Mouse (Mus musculus) hematopoietic stem cell, adult 5-6 weeks (primary cell): Measurements from ENCODE around the gene Znrd1. TPM values are rescaled to one million over a fixed set of nuclear protein-coding genes. Genes with fewer than 3 reads are reported as not detected.
A peak's percentile ranks its signal among the peaks of the same experiment; 100 is the strongest.

ENCODE experiments used
- ATAC-seq, 2 experiments: fragments of 125-278 bp in 1 of 2; replicated peaks in 1 of 2; 2 replicates each; pipeline ENCODE4 v1.8.0; 2016 to 2017; ENCODE audit warnings: inconsistent platforms in 2 of 2, mild to moderate bottlenecking in 2 of 2, moderate number of reproducible peaks in 2 of 2, low read depth in 1 of 2, moderate TSS enrichment in 1 of 2; ENCODE audit not compliant: low FRiP score in 2 of 2, poor library complexity in 2 of 2, severe bottlenecking in 2 of 2, insufficient read depth in 1 of 2, low TSS enrichment in 1 of 2
- total RNA-seq: library from RNA; stranded (forward); fragments of 172-1452, 232-1000 nt; gene quantifications from 2 replicates; pipeline ENCODE4 v1.2.3, GENCODE M21; 2017

The Znrd1 gene
- total RNA-seq, 1 experiment from 2014 or later, result 49.9 TPM

GRCm38 (mm10) chr17:36942791-36943471 is 15.4 kb downstream of the Znrd1 start, which contains the start of gene Rnf39:
Gene Rnf39 (plus strand): TSS chr17:36942918.
- ATAC-seq, result no peak

- peak; percentile 55 to 74 for ATAC-seq
Measured at GRCm38 (mm10) chr17:36942391-36942790, 16.0 kb downstream of the Znrd1 start.

GRCm38 (mm10) chr17:36938056-36938455 is 20.3 kb downstream of the Znrd1 start:
- ATAC-seq, result no peak

GRCm38 (mm10) chr17:36931806-36932205 is 26.6 kb downstream of the Znrd1 start:
- ATAC-seq, result no peak

GRCm38 (mm10) chr17:36931130-36931529 is 27.2 kb downstream of the Znrd1 start:
- no peak for ATAC-seq

- no peak for ATAC-seq
Measured at GRCm38 (mm10) chr17:36930233-36930632, 28.1 kb downstream of the Znrd1 start.

GRCm38 (mm10) chr17:36929236-36929932 is 29.0 kb downstream of the Znrd1 start:
- no peak for ATAC-seq

- no peak for ATAC-seq
Measured at GRCm38 (mm10) chr17:36927496-36928120, 30.8 kb downstream of the Znrd1 start.

- no peak for ATAC-seq
Measured at GRCm38 (mm10) chr17:36923491-36923890, 34.9 kb downstream of the Znrd1 start.

- ATAC-seq, result no peak
Measured at GRCm38 (mm10) chr17:36922715-36923114, 35.6 kb downstream of the Znrd1 start.

- no peak for ATAC-seq
Measured at GRCm38 (mm10) chr17:36920239-36920638, 38.1 kb downstream of the Znrd1 start.

GRCm38 (mm10) chr17:36915076-36915475 is 43.3 kb downstream of the Znrd1 start:
- ATAC-seq, result no peak; a peak in 1 of 4 replicates

- ATAC-seq, result peak in 1 of 2 experiments; percentile 75; a peak in 2 of 4 replicates
Measured at GRCm38 (mm10) chr17:36914108-36914507, 44.3 kb downstream of the Znrd1 start.

GRCm38 (mm10) chr17:36912031-36912430 is 46.3 kb downstream of the Znrd1 start:
- ATAC-seq, result no peak

- ATAC-seq, result no peak
Measured at GRCm38 (mm10) chr17:36909802-36910201, 48.6 kb downstream of the Znrd1 start.

GRCm38 (mm10) chr17:36908235-36908634 is 50.1 kb downstream of the Znrd1 start:
- ATAC-seq, result no peak
